Mouse (Mus musculus): ENCODE results near the gene Ccl11.

Ccl11 gene

GRCm38 (mm10) chr11:82057646-82058045, at the start of gene Ccl11:
Gene Ccl11, plus strand, starts transcription at chr11:82057823.
- no peak for DNase-seq (ENCODE audit: low read depth, low spot score)

GRCm38 (mm10) chr11:82010115-82010514, 47.5 kb upstream of the Ccl11 start:
- DNase-seq (ENCODE audit: low read depth, low spot score): no peak

DNA sequence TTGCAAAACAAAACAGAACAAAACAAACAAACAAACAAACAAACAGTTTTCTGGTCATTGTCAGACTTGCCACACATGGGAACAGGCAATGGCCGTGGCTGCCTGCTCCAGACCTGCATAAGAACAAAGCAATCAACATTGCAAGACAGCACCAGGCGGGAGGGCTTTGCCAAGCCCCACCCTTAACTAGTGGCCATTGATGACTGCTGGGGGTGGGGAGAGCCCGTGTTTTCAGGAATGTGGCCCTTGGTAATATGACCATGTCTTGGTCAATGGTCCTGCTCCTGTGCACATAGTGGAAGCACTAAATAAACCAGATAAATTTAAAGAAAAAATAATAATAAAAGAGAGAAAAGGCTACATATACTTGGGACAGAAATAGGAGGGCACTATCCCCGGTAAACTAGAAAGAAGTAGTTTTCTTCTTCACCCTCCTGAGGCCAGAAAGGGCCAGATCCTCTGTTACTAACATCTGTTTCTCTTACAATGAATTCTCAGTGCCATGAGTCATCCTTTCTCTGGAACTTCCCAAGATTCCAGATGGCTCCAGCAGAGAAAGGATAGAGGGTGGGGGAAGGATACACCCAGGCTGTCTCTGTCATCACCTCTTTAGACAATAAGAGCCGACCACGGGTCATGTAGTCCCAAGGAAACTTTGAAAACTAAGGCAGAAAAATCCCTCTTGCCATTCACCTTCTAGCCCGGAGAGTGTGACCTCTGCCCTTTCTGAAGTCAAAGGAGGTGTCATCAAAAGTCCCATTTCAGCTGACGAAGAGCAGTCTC, 46.0 kb upstream of the Ccl11 start:
- peak; percentile 28 for DNase-seq (ENCODE audit: low read depth, low spot score)

GRCm38 (mm10) chr11:82013756-82014155, 43.9 kb upstream of the Ccl11 start:
- DNase-seq (ENCODE audit: low read depth, low spot score): no peak

DNA sequence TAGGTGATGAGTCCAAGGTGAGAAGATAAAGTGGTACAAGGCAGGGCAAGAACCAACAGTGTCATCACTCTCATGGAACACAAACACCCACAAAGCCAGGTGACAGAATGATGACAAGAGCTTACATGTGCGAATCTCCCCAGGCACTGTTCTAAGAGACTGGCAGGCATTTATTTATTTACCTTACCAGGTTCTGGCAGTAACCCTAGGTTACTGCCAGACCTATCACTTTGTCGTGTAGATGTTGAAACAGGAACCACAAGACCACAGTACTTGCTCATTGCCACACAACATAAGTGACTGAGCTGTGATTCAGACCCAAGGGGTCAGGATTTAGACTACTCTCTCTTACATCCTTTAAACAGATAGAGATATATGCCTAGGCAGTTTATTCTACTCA, 42.6 kb upstream of the Ccl11 start:
- no peak for DNase-seq (ENCODE audit: low read depth, low spot score)

- DNase-seq (ENCODE audit: low read depth, low spot score): no peak
Observed at GRCm38 (mm10) chr11:82016181-82016780, 41.3 kb upstream of the Ccl11 start.

DNA sequence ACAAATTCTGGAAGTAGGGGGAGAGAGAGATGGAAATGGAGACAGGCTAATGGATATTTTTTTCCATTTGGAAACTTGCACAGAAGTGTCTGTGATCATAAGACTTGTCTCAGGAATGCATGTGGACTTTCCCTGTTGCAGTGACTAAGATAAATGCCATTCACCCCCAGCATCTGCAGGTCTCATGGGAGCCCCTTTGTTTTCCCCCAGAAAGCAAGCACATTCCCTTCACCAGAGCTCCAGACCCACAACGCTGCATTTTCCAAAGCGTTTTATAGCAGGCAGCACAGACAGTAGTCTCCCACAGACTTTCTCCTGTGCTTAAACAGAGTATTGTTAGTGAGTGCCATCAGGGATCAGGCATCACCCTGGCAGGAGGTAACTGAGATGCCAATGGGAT, 38.2 kb upstream of the Ccl11 start:
- no peak for DNase-seq (ENCODE audit: low read depth, low spot score)

GRCm38 (mm10) chr11:82019793-82020192, 37.8 kb upstream of the Ccl11 start:
- no peak for DNase-seq (ENCODE audit: low read depth, low spot score)

DNA sequence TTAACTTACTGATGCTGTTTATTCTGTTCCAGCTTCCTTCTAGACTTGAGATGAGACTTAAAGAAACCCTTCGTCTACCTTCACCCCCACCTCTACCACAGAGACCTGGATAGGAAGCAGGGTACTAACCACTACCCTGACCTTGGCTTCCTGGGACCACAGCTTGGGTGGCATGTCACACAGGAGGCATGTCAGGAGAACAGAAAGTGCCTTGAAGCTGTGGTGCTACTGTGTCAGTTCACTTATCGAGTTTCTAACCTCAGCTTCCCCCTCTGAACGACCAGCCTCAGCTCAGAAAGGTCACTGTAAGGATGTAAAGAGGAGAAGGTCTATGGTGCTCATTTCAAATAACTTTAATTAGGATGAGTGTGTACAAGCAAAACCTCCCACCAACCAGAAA, 36.2 kb upstream of the Ccl11 start:
- DNase-seq (ENCODE audit: low read depth, low spot score): no peak

DNA sequence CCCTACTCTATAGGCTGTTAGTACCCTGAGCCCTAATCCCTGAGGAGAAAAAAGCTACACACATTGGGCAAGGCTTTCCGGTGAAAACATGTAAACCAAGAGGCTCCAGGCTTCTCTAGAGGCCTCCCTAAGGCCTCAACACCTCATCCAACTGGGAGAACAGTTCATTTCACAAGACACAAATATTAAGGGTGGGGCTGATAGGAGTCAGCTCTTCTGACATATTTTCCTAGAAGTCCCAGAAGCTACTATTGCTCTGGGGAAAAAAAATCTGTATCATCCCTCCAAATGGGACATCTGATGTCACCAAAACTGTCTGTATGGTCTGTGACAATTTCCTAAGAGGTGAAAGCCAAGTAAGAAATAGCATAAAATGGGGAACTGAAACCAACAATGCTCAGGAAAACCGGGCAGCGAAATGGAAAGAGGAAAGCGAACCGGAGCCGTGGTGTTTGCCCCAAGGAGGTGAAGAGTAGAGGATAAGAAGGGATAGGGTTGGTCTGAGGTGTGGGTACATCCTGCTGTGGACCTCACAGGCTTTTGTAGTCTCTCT, 35.0 kb upstream of the Ccl11 start:
- DNase-seq (ENCODE audit: low read depth, low spot score): no peak

DNA sequence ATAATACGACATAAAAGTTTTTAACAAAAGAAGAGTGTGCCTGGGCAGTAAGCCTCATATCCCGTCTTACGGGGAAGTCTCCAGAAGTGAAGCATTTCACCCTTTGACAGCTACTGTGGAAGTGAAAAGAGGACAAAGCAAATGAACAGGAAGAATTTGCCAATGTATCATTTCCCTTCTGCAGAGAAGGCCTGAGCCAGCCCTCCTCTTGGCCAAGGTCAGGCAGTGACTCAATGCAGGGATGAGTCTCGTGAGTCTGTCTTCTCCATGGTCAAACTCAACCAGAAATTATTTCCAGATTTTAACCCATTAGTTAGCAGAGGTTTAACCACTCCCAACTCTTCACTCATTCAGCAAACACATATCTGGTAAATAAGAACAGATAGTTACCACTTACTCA, 33.9 kb upstream of the Ccl11 start:
- no peak for DNase-seq (ENCODE audit: low read depth, low spot score)

DNA sequence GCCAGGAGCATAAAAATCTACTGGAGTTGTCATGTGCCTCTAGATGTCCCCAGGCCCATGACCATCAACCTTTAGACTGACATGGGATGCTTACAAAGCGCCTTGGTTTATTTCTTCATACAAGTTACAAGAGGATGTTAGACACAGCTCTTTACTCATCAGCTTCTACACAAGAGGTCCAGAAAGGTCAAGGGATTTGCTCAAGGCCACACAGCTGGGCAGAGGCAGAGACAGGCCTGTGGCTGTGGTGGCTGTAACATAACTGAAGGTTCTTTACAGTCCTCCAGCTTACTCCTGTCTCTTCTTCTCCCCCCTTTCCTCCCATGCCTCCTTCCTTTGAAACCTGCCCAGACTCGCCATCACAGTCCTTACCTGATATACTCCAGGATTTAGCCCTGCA, 27.5 kb upstream of the Ccl11 start:
- DNase-seq (ENCODE audit: low read depth, low spot score): no peak

DNA sequence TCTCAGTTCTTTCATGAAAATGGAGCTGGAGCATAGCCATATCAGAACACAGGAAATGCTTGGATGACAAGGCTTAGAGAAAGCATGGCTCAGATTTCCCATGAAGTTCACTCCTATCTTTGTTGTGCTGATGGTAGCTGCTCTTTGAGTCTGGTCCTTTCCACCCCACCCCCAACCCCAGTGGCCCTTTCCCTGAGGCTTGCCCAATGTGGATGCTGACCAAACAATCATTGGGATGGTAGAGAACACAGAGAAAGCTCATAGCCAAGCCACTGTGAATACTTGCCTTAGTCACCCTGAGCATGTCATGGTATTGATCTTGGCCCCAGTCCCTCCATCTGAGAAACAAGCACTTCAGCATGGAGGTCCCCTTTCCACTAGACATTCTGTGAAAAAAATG, 25.5 kb upstream of the Ccl11 start:
- no peak for DNase-seq (ENCODE audit: low read depth, low spot score)

DNA sequence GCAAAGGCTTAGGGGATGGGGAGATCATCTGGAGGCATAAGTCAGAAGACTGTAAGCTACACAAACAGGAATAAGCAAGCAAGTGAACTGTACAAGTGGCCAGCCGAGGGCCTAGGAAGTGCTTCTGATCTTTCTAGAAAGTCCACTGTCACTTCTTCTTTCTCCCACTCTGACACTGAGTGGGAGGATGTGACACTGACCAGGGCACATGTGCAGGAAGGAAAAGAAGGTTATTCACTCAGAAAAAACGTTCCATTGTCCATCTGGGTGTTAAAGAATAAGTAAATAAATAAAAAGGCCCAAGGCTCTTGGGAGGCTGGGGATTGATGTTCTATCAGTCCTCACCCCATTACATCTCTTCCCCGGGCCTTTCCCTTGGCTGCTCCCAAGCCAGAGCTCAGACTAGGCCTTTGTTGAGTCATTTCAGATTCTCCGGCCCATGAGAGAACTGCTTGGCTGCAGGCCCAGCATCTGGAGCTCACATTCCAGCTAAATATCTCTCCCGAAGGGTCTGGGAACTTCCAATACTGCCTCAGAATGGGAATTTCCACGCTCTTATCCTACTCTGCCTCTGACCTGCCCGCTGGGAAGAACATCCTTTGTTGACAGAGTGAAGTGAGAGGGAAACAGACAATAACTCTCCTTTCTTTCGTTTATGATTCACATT, 24.8 kb upstream of the Ccl11 start:
- no peak for DNase-seq (ENCODE audit: low read depth, low spot score)

DNA sequence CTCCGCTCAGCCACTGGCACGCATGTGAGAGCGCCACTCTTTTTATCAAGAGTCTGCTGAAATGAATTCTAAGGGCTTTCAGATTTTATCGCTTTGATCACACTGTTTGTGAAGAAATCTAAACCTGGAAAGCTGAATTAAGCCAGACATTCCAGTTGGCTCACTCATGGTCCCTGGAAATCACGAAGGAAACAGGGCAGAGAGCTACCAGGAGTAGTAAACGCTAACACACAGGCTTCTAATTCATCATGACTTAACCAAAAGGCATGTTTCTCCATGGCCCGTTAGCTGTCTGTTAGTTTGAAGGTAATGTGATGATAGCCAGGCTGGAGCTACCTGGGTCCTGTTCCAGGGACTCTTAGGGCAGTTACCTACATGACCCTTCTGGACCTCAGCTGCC, 23.2 kb upstream of the Ccl11 start:
- no peak for DNase-seq (ENCODE audit: low read depth, low spot score)

DNA sequence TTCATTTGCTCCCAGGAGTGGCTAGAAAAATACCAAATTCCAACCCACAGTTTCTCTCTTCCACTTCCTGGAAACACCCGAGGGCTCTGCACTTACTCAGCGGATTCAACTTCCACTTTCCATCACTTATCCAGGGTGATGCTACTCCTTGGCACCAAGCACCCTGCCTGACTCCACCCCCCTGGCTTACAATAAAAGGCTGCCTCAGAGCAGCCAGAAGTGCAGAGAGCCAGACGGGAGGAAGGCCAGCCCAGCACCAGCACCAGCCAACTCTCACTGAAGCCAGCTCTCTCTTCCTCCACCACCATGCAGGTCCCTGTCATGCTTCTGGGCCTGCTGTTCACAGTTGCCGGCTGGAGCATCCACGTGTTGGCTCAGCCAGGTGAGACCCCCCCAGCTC, 22.3 kb upstream of the Ccl11 start, which contains the start of gene Ccl2:
Gene Ccl2 (plus strand): TSS at position 216 of the 400 bp plus-strand sequence.
- DNase-seq (ENCODE audit: low read depth, low spot score): peak; percentile 10

GRCm38 (mm10) chr11:82035857-82036256, 21.8 kb upstream of the Ccl11 start:
- no peak for DNase-seq (ENCODE audit: low read depth, low spot score)

GRCm38 (mm10) chr11:82038535-82038934, 19.1 kb upstream of the Ccl11 start, which contains the start of gene Gm17268:
Gene Gm17268, minus strand, starts transcription at chr11:82038562.
- no peak for DNase-seq (ENCODE audit: low read depth, low spot score)

DNA sequence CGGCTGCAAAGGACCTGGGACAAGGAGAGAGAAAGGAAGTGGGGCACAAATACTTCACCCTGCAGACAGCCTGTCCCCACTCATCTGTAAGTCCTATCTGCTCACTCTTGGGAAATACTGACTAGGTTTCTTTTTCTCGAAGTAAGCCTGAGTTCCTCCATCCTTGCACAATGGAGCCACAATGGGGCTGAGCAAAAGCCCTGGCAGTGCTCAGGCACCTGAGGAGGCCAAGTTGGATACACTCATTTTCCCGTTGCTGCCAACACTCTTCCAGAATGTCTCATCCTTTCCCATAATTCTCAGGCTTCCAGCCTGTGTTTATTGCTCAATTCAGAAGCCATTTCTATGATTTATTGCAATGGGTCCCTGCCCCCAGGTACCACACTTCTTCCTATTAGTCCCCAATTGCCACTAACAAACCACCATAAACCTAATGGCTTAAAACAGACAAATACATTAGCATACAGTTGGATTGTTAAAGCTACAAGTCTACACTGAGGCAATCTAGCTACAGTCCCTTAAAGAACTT, 18.4 kb upstream of the Ccl11 start:
- DNase-seq (ENCODE audit: low read depth, low spot score): no peak

DNA sequence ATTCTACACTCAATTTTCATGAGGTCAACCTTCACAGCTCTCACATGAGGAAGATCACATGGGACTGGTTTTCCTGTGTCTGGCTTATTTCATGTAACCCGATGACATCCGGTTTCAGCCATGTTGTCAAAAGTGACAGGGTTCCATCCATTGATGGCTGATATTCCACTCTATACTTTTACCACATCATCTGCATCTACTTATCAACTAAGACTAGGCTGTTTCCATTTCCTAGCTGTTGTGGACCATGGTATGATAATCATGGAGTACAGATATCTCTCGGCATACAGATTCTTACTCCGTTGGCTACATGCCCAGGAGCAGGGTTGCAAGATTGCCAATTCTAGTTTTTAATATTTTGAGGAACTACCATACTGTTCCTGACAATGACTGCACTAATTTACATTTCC, 15.9 kb upstream of the Ccl11 start:
- DNase-seq (ENCODE audit: low read depth, low spot score): no peak

DNA sequence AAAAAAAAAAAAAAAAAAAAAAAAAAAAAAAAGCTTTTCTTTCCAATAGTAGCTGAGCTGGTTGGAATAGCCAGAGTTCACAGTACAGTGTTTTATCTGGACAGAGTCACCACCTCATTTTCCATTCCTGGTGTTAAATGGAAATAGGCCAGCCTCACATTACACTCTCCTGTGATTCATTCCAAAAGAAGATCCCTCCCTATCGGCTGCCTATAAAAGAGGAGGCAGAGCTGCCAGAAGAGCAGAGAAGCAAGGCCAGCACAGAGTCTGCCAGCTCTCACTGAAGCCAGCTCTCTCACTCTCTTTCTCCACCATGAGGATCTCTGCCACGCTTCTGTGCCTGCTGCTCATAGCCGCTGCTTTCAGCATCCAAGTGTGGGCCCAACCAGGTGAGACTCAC, 12.2 kb upstream of the Ccl11 start, which contains the start of gene Ccl7:
Gene Ccl7 (plus strand): TSS at position 242 of the 400 bp plus-strand sequence.
- DNase-seq (ENCODE audit: low read depth, low spot score): no peak
